Mouse (Mus musculus) left cerebral cortex, postnatal 14 days (tissue): Measurements from ENCODE around the gene Shb. TPM values are rescaled to one million over a fixed set of nuclear protein-coding genes. Genes with fewer than 3 reads are reported as not detected.

Experiments
- DNase-seq, 2 experiments: peaks; one replicate each; pipeline ENCODE4 v3.0.0; 2021 to 2022; ENCODE audit warnings: low spot score in 2 of 2, mixed read lengths in 1 of 2
- intact Hi-C: fragments of 180-260 bp; cut with DNase I; formaldehyde crosslinking; loops from one replicate; pipeline ENCODE4 v1.15.1; 2025
- total RNA-seq, 2 experiments: library from RNA; stranded (reverse); gene quantifications; 2 replicates each; pipeline ENCODE4 v1.2.3; 2021

The Shb gene
- total RNA-seq, 2 experiments from 2014 or later: 12.1 to 15.0 TPM

GRCm38 (mm10) chr4:45468507-45468906 lies 63.8 kb downstream of the Shb start:
- intact Hi-C loops: no loop called here
- no peak for DNase-seq

- intact Hi-C loops: no loop called here
- no peak for DNase-seq
Observed at GRCm38 (mm10) chr4:45467115-45467912, 65.0 kb downstream of the Shb start.

GRCm38 (mm10) chr4:45464941-45465340 lies 67.3 kb downstream of the Shb start:
- no peak for DNase-seq
- intact Hi-C loops: no loop called here

GRCm38 (mm10) chr4:45464528-45464927 lies 67.7 kb downstream of the Shb start:
- no peak for DNase-seq
- intact Hi-C loops: no loop called here

GRCm38 (mm10) chr4:45464123-45464522 lies 68.1 kb downstream of the Shb start:
- intact Hi-C loops: no loop called here
- DNase-seq: no peak

GRCm38 (mm10) chr4:45462628-45463027 lies 69.6 kb downstream of the Shb start:
- intact Hi-C loops: no loop called here
- DNase-seq: no peak

GRCm38 (mm10) chr4:45461661-45462060 lies 70.6 kb downstream of the Shb start:
- DNase-seq: no peak
- intact Hi-C loops: no loop called here

- DNase-seq: no peak
- intact Hi-C loops: no loop called here
Observed at GRCm38 (mm10) chr4:45459375-45459774, 72.9 kb downstream of the Shb start.

- intact Hi-C loops: no loop called here
Observed at GRCm38 (mm10) chr4:45457543-45457942, 74.7 kb downstream of the Shb start.

GRCm38 (mm10) chr4:45455001-45455400 lies 77.3 kb downstream of the Shb start:
- intact Hi-C loops: no loop called here
- no peak for DNase-seq

More at GRCm38 (mm10) chr4:45457543-45457942, 74.7 kb downstream of the Shb start:
- DNase-seq: no peak

- intact Hi-C loops: no loop called here
- DNase-seq: no peak
Observed at GRCm38 (mm10) chr4:45453271-45453851, 78.9 kb downstream of the Shb start.

GRCm38 (mm10) chr4:45452569-45453111 lies 79.6 kb downstream of the Shb start:
- peak; percentile 30 to 43 for DNase-seq
- intact Hi-C loops: no loop called here

GRCm38 (mm10) chr4:45449012-45449411 lies 83.3 kb downstream of the Shb start:
- intact Hi-C loops: no loop called here
- DNase-seq: no peak

GRCm38 (mm10) chr4:45448481-45448880 lies 83.8 kb downstream of the Shb start:
- intact Hi-C loops: no loop called here
- DNase-seq: no peak

- intact Hi-C loops: no loop called here
- no peak for DNase-seq
Observed at GRCm38 (mm10) chr4:45447196-45447595, 85.1 kb downstream of the Shb start.

- DNase-seq: no peak
- intact Hi-C loops: no loop called here
Observed at GRCm38 (mm10) chr4:45445235-45445634, 87.0 kb downstream of the Shb start.

- DNase-seq: no peak
- intact Hi-C loops: no loop called here
Observed at GRCm38 (mm10) chr4:45444813-45445212, 87.5 kb downstream of the Shb start.

- intact Hi-C loops: no loop called here
- no peak for DNase-seq
Observed at GRCm38 (mm10) chr4:45443652-45444051, 88.6 kb downstream of the Shb start.

GRCm38 (mm10) chr4:45442237-45442636 lies 90.0 kb downstream of the Shb start:
- intact Hi-C loops: no loop called here
- DNase-seq: no peak

- no peak for DNase-seq
- intact Hi-C loops: no loop called here
Observed at GRCm38 (mm10) chr4:45441778-45442177, 90.5 kb downstream of the Shb start.

- intact Hi-C loops: no loop called here
- no peak for DNase-seq
Observed at GRCm38 (mm10) chr4:45439281-45439680, 93.0 kb downstream of the Shb start.
